Mouse (Mus musculus): ENCODE data around the gene Amt.

DNA sequence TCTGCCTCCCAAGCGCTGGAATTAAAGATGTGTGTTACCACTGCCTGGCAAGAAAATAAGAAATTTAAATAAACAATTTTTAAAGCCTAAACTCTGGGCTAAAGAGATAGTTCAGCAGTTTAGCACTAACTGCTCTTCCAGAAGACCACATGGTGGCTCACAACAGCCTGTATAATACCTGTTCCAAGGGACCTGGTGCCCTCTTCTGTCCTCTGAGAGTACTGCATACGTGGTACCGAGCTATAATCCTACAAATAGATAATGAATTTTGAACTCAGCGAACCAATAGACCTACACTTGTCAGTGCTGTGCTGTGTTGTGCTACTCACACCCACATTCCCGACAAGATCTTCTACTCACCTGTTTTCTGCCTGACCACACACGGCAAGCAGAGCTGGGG lies 12.2 kb upstream of the Amt start:
- peak; percentile 10 for TF ChIP-seq CTCF (IDR thresholded peaks at IDR 0.05; ENCODE audit: low read depth, low read length)
- no peak for TF ChIP-seq POLR2A (IDR thresholded peaks at IDR 0.05; ENCODE audit: insufficient read depth, low read length)

Measured in ES-Bruce4 (cell line).